Comparison of ENCODE assay signal across 12 mouse cellular contexts in genomic region chrX:38402004-38402403, GRCm38 (mm10). TPM values are rescaled to one million over a fixed set of nuclear protein-coding genes. Genes with fewer than 3 reads are reported as not detected.
DNase-seq lines count a peak whose midpoint lies in the region; ATAC-seq lines count a peak whose summit lies in the region.
"Had no signal": no experiment of that assay in that cellular context is flagged by ENCODE, and none has a peak within 500 bp of the region (broad histone marks: within the 10 kb centered on the region; RNA-seq: fewer than 3 reads in every experiment).

No protein-coding gene starts in this region.

- 89% methylated on average over 6 of the region's 6 CpGs for WGBS in midbrain, embryonic 10.5 days
- WGBS in liver, embryonic 12.5 days (ENCODE audit: insufficient replicate concordance): 69% methylated on average over 6 of the region's 6 CpGs

- no peaks in the 10 kb centered on the region for H3K36me3 ChIP-seq in midbrain, embryonic 10.5 days
- H3K36me3 ChIP-seq in liver, embryonic 12.5 days: no peaks in the 10 kb centered on the region
- H3K36me3 ChIP-seq: limb, embryonic 13.5 days had no signal

- no peak overlapping the region for H3K27ac ChIP-seq in midbrain, embryonic 10.5 days (replicated peaks)
- H3K27ac ChIP-seq in liver, embryonic 12.5 days: no peak overlapping the region
- H3K27ac ChIP-seq: limb, embryonic 13.5 days had no signal

- no peak overlapping the region for H3K9ac ChIP-seq in liver, embryonic 12.5 days
- H3K9ac ChIP-seq: limb, embryonic 13.5 days had no signal

- DNase-seq in gastrocnemius, postnatal 14 days: peak; percentile 4
- no peak for DNase-seq in gastrocnemius, adult 8-10 months (ENCODE audit: low spot score in 2 of 2)
- peak; percentile 8 for DNase-seq in 3T3-L1 (ENCODE audit: low read depth, low spot score)
- DNase-seq in adrenal gland, postnatal 25 days: peak; percentile 6
- peak; percentile 42 to 44 for DNase-seq in kidney, postnatal 36 days
- no peak for DNase-seq in midbrain, embryonic 10.5 days (ENCODE audit: low spot score)
- no peak for DNase-seq in yolk sac, embryonic 10.5 days (ENCODE audit: low spot score)
- DNase-seq: cerebellum, adult 9-10 months; spleen, adult 18-20 months; thymus, adult 18-20 months had no signal

- intact Hi-C loops in gastrocnemius, postnatal 14 days (cut with DNase I; ENCODE audit: low total_unique reads): no loop called here

- no peaks in the 10 kb centered on the region for H3K27me3 ChIP-seq in midbrain, embryonic 10.5 days (ENCODE audit: low read depth, poor library complexity, severe bottlenecking)
- H3K27me3 ChIP-seq in liver, embryonic 12.5 days (replicated peaks): no peaks in the 10 kb centered on the region
- H3K27me3 ChIP-seq: limb, embryonic 13.5 days had no signal

- no peaks in the 10 kb centered on the region for H3K9me3 ChIP-seq in midbrain, embryonic 10.5 days (replicated peaks)
- H3K9me3 ChIP-seq in liver, embryonic 12.5 days (replicated peaks): no peaks in the 10 kb centered on the region
- H3K9me3 ChIP-seq: limb, embryonic 13.5 days had no signal

- ATAC-seq in liver, embryonic 12.5 days: no peak

- H3K4me2 ChIP-seq in liver, embryonic 12.5 days: no peak overlapping the region
- H3K4me2 ChIP-seq: limb, embryonic 13.5 days had no signal

- no peak overlapping the region for H3K4me3 ChIP-seq in midbrain, embryonic 10.5 days
- no peak overlapping the region for H3K4me3 ChIP-seq in liver, embryonic 12.5 days
- H3K4me3 ChIP-seq: limb, embryonic 13.5 days had no signal

- no peaks in the 10 kb centered on the region for H3K4me1 ChIP-seq in midbrain, embryonic 10.5 days
- H3K4me1 ChIP-seq in liver, embryonic 12.5 days: no peaks in the 10 kb centered on the region
- H3K4me1 ChIP-seq: limb, embryonic 13.5 days had no signal

RNA-seq across cellular contexts. Expression of gene Lamp2, which starts 54.2 kb away (rescaled TPM):
- 10 to 100 TPM; 77.5 to 84.6 TPM for total RNA-seq in gastrocnemius, postnatal 14 days (2021)
- 10 to 100 TPM; 51.2 to 62.6 (median 56.5) TPM for total RNA-seq in gastrocnemius, adult 8-10 months (2022)
- total RNA-seq in adrenal gland, postnatal 25 days (2021): 251 and 254 TPM in 2 replicates
- 69.8 and 72.4 TPM in 2 replicates for polyA plus RNA-seq in midbrain, embryonic 10.5 days (2016; fragmentation: Nextera tagmentation; extraction: Ambion mirVana)
- polyA plus RNA-seq in liver, embryonic 12.5 days (2016; fragmentation: Nextera tagmentation; extraction: Ambion mirVana): 46.5 and 48.6 TPM in 2 replicates

Comparison
In these comparisons a context has a peak if more than half of its experiments do, and no peak if none do; other contexts are left out.
1. DNase-seq: peak in gastrocnemius, postnatal 14 days (single experiment), 3T3-L1 (single experiment), adrenal gland, postnatal 25 days (single experiment) and kidney, postnatal 36 days (2 of 2); none in gastrocnemius, adult 8-10 months (0 of 2), midbrain, embryonic 10.5 days (single experiment) and yolk sac, embryonic 10.5 days (single experiment).